Mouse (Mus musculus) stomach, postnatal 0 days (tissue): ENCODE measurements at regions not wholly inside any gene's neighbourhood (a gene's known extent, or its start where the extent isn't known, plus 50 kb on each side); places are given as distances from the start of the nearest gene placed in this dataset. TPM values are rescaled to one million over a fixed set of nuclear protein-coding genes. Genes with fewer than 3 reads are reported as not detected.

Source experiments
- ATAC-seq: fragments of 200-750 bp; cut with Nextera tagmentation; 2 replicates; pipeline ENCODE4 v1.8.0; 2017; ENCODE audit not compliant: low FRiP score, low TSS enrichment
- DNase-seq: peaks from one replicate; pipeline ENCODE4 v3.0.0-alpha.2; 2016; ENCODE audit warnings: low spot score
- H3K27ac ChIP-seq: fragments of 300-500 bp; sonication (generic); replicated peaks from 2 replicates; pipeline ENCODE4 v1.5.1; 2014; ENCODE audit warnings: mild to moderate bottlenecking, control low read depth
- H3K27me3 ChIP-seq: fragments of 300-500 bp; sonication (generic); 2 replicates; pipeline ENCODE4 v1.6.1; 2014; ENCODE audit warnings: low read length; ENCODE audit not compliant: control insufficient read depth, insufficient read depth
- H3K36me3 ChIP-seq: fragments of 300-500 bp; sonication (generic); 2 replicates; pipeline ENCODE4 v1.6.1; 2014; ENCODE audit warnings: low read length, mixed read lengths; ENCODE audit not compliant: control insufficient read depth, insufficient read depth
- H3K4me1 ChIP-seq: fragments of 300-500 bp; sonication (generic); replicated peaks from 2 replicates; pipeline ENCODE4 v1.6.1; 2014; ENCODE audit warnings: antibody characterized with exemption; ENCODE audit not compliant: control insufficient read depth, insufficient read depth
- H3K4me2 ChIP-seq: fragments of 300-500 bp; sonication (generic); replicated peaks from 2 replicates; pipeline ENCODE4 v1.6.1; 2014; ENCODE audit warnings: low read depth, mild to moderate bottlenecking, control low read depth, moderate library complexity
- H3K4me3 ChIP-seq: fragments of 300-500 bp; sonication (generic); 2 replicates; pipeline ENCODE4 v1.5.1; 2014; ENCODE audit warnings: low read depth, low read length, control low read depth
- H3K9ac ChIP-seq: fragments of 300-500 bp; sonication (generic); 2 replicates; pipeline ENCODE4 v1.6.1; 2014; ENCODE audit warnings: mild to moderate bottlenecking, low read length, control low read depth, mixed read lengths
- H3K9me3 ChIP-seq: fragments of 300-500 bp; sonication (generic); 2 replicates; pipeline ENCODE4 v1.6.1; 2016; ENCODE audit warnings: low read length; ENCODE audit not compliant: control insufficient read depth
- CTCF ChIP-seq: IDR thresholded peaks from 2 replicates; pipeline ENCODE4 v1.5.1; 2016; ENCODE audit warnings: antibody characterized with exemption, low read depth, mild to moderate bottlenecking, moderate library complexity
- EP300 ChIP-seq: optimal IDR thresholded peaks from 2 replicates; pipeline ENCODE3; 2016; ENCODE audit warnings: antibody characterized with exemption
- WGBS: fragments of 180-500 bp; shearing (Covaris S2); extraction: QIAGEN DNeasy Blood & Tissue Kit; methylation state at CpG from one replicate; pipeline ENCODE4 v1.1.7; 2014; 5-methylcytosine and 5-hydroxymethylcytosine counted together
- microRNA-seq: library from miRNA; unstranded; fragments of <30 nt; microRNA quantifications from one replicate; pipeline ENCODE4, GENCODE M21; 2016

DNA sequence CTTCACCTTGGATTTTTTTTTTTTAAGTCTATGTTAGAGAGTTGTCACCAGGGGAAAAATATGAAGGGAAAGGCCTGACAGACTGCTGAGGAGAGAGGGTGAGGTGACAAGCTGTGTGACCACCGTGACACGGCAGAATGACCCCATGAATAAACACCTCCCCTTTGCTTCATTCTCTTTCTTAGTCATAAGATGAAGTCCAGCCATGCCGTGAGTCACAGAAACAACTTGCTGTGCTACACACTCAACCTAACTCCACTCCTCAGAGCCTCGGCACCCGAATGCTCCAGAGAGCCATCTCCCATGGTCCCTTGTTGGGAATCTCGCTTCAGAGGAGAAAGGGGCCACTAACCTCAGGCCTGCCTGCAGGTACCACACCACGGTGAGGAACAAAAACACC is 246.1 kb downstream of the Cdc5l start:
- Histone ChIP-seq H3K4me3 (no peak overlapping the region), H3K36me3 (no peaks in the 10 kb centered on the region), H3K27ac (no peak overlapping the region), H3K4me1 (no peaks in the 10 kb centered on the region), H3K27me3 (no peaks in the 10 kb centered on the region), H3K9me3 (no peaks in the 10 kb centered on the region), H3K4me2 (no peak overlapping the region), H3K9ac (no peak overlapping the region)
- ATAC-seq, result no peak
- WGBS, result 83% methylated on average over 7 of the region's 7 CpGs
- DNase-seq, result no peak
- TF ChIP-seq CTCF (no peak), EP300 (no peak)

GRCm38 (mm10) chr17:45176340-45176739 is 257.2 kb downstream of the Cdc5l start:
- Histone ChIP-seq H3K9ac (no peak overlapping the region), H3K4me3 (no peak overlapping the region), H3K4me2 (no peak overlapping the region), H3K27ac (no peak overlapping the region), H3K36me3 (no peaks in the 10 kb centered on the region), H3K9me3 (no peaks in the 10 kb centered on the region), H3K4me1 (no peaks in the 10 kb centered on the region), H3K27me3 (no peaks in the 10 kb centered on the region)
- no peak for TF ChIP-seq EP300
- no peak for TF ChIP-seq CTCF
- no peak for ATAC-seq
- 36% methylated on average over 4 of the region's 4 CpGs for WGBS
- DNase-seq, result no peak

- Histone ChIP-seq H3K4me2 (no peak overlapping the region), H3K27ac (no peak overlapping the region), H3K4me1 (no peaks in the 10 kb centered on the region), H3K36me3 (no peaks in the 10 kb centered on the region), H3K4me3 (no peak overlapping the region), H3K27me3 (no peaks in the 10 kb centered on the region), H3K9me3 (no peaks in the 10 kb centered on the region), H3K9ac (no peak overlapping the region)
- ATAC-seq (no peak), DNase-seq (no peak)
- WGBS, result 50% methylated on average over 10 of the region's 10 CpGs
- TF ChIP-seq EP300, result no peak
- no peak for TF ChIP-seq CTCF
Observed at GRCm38 (mm10) chr17:45169257-45169994, 264.1 kb downstream of the Cdc5l start.

Small RNAs in the stretch of these regions (microRNA-seq; reads per million reads assigned to microRNA genes)
- gene Gm24979, result not detected
